Mouse (Mus musculus) limb, embryonic 13.5 days (tissue): ENCODE data around the gene Gmds. TPM values are rescaled to one million over a fixed set of nuclear protein-coding genes. Genes with fewer than 3 reads are reported as not detected.
A peak's percentile ranks its signal among the peaks of the same experiment; 100 is the strongest.

Experiments used
- ATAC-seq: fragments of 200-750 bp; cut with Nextera tagmentation; 2 replicates; pipeline ENCODE4 v1.8.0; 2017; ENCODE audit warnings: low read depth, moderate number of reproducible peaks, moderate TSS enrichment; ENCODE audit not compliant: low FRiP score
- H3K27ac ChIP-seq: fragments of 300-500 bp; sonication (generic); 2 replicates; pipeline ENCODE4 v1.5.1; 2015; ENCODE audit warnings: inconsistent platforms, mild to moderate bottlenecking, moderate library complexity
- H3K27me3 ChIP-seq: fragments of 300-500 bp; sonication (generic); 2 replicates; pipeline ENCODE4 v1.6.1; 2015; ENCODE audit warnings: mild to moderate bottlenecking, inconsistent platforms
- H3K36me3 ChIP-seq: fragments of 300-500 bp; sonication (generic); 2 replicates; pipeline ENCODE4 v1.6.1; 2015; ENCODE audit warnings: inconsistent platforms, mild to moderate bottlenecking, moderate library complexity
- H3K4me1 ChIP-seq: fragments of 300-500 bp; sonication (generic); 2 replicates; pipeline ENCODE4 v1.6.1; 2015; ENCODE audit warnings: inconsistent platforms
- H3K4me2 ChIP-seq: fragments of 300-500 bp; sonication (generic); replicated peaks from 2 replicates; pipeline ENCODE4 v1.6.1; 2015; ENCODE audit warnings: inconsistent platforms, mild to moderate bottlenecking, moderate library complexity
- H3K4me3 ChIP-seq: fragments of 300-500 bp; sonication (generic); 2 replicates; pipeline ENCODE4 v1.5.1; 2015; ENCODE audit warnings: moderate library complexity, mild to moderate bottlenecking, inconsistent platforms
- H3K9ac ChIP-seq: fragments of 300-500 bp; sonication (generic); 2 replicates; pipeline ENCODE4 v1.6.1; 2015; ENCODE audit warnings: mild to moderate bottlenecking, inconsistent platforms
- H3K9me3 ChIP-seq: fragments of 300-500 bp; sonication (generic); 2 replicates; pipeline ENCODE4 v1.6.1; 2016; ENCODE audit warnings: inconsistent platforms
- WGBS: fragments of 180-500 bp; shearing (Covaris S2); methylation state at CpG from one replicate; pipeline ENCODE4 v1.1.7; 2015; 5-methylcytosine and 5-hydroxymethylcytosine counted together
- polyA plus RNA-seq: library from polyadenylated mRNA; unstranded; fragments of >200 nt; fragmentation: Nextera tagmentation; extraction: Ambion mirVana; gene quantifications from 2 replicates; pipeline ENCODE4 v1.2.1, GENCODE M21; 2015

Gene Gmds
- polyA plus RNA-seq, 1 experiment from 2014 or later = 46.9 TPM

DNA sequence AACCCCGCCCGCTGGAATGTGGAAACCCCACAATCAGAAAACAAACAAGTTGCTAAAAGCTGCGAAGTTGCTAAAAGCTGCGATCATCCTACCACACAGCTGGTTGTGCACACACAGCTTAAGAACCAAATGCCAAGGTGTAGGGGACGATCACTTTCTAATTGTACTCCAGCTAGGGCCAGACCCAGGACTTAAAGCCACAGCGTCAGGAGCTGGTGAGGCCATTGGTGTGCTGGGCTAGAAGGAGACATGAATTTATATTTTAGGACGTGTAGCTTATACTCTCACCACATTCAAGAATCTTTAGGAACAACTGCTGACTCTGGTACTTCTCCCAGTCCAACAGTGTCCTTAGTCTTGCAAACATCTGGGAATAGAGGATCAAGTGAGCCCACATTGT lies 534.0 kb downstream of the Gmds start:
- H3K36me3 ChIP-seq = peaks cover 6% of the 10 kb centered on the region; the same call in 1 of the 2 replicates
- no peak for ATAC-seq
- peak overlapping the region; percentile 4; the same call in 1 of the 2 replicates for H3K4me3 ChIP-seq
- 0 out of 2 replicates have a peak overlapping the region, but pooled peaks have one; percentile 14 for H3K9ac ChIP-seq
- no peaks in the 10 kb centered on the region for H3K9me3 ChIP-seq
- H3K4me2 ChIP-seq = peak overlapping the region; percentile 82
- 0 out of 2 replicates have a peak overlapping the region, but pooled peaks have one; percentile 28 for H3K27ac ChIP-seq
- WGBS = 3% methylated on average over 7 of the region's 7 CpGs
- peaks cover 87% of the 10 kb centered on the region for H3K27me3 ChIP-seq
- H3K4me1 ChIP-seq = peaks cover 54% of the 10 kb centered on the region

DNA sequence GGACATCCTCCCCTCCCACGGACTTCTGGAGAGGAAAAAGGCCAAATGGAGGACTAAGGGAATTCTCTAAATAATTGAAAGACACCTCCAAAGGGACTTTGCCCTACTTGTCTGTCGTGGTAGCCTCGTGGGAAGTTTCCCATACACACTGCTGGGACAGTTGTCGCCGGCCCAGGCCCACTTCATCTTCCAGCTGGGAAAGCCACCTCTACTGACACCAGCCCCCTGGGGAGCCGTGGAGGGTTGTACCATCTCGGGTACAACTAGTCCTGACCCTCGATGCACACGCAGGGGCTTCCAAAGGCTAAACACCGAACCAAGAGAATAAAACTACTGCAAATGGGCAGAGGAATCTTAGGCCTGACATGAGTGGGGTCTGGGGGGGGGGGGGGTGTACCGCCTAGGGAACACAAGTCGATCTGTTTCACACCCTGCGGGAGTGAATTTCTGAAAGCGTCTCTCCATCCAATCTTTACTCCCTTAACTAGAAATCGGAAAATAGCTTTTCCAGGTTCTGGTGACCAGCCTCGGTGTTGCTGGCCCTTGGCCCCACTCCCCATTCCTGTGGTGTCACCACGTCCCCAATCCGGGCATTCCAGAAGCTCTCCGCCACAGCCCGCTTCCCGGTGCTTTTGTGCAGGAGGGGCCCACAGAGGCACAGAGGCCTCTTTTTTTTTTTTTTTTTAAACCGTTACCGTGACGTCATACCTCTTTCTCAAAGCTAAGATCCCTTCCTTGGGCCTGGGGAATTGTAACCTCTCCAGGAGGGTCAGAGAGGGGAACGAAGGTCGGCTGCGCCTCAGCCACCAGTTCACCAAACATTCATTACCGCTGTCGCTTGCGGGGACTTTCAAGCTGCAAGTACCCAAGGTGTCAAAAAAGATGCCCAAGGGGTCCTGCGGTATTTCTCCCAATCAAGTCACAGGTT lies 535.1 kb downstream of the Gmds start:
- ATAC-seq = no peak
- peak overlapping the region; percentile 24; the same call in 1 of the 2 replicates for H3K4me3 ChIP-seq
- H3K27me3 ChIP-seq = peaks cover 96% of the 10 kb centered on the region
- H3K4me1 ChIP-seq = peaks cover 57% of the 10 kb centered on the region
- H3K9ac ChIP-seq = peak overlapping the region; percentile 19; the same call in 1 of the 2 replicates
- peaks cover 4% of the 10 kb centered on the region; the same call in 1 of the 2 replicates for H3K36me3 ChIP-seq
- H3K27ac ChIP-seq = no peak overlapping the region
- WGBS = 2% methylated on average over 30 of the region's 31 CpGs
- H3K9me3 ChIP-seq = no peaks in the 10 kb centered on the region
- peak overlapping the region; percentile 82 for H3K4me2 ChIP-seq

DNA sequence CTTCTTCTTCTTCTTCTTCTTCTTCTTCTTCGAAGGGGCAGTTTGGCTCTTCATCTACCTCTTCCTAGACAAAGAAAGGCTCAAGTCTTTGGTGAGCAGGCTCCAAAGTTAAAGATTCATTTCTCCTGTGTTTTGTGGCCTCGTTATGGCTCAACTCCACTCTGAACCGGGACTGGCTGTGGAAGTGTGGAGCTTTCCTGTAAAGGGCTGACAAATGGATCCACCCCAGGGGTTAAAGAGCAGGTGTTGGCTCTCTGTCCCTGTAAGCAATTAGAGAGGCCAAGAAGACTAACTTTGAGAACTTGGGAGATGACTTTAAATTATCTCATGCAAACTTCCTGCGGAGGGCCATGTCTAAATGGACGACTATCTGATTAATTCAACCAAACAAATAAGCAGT lies 536.1 kb downstream of the Gmds start:
- Histone ChIP-seq H3K9ac (no peak overlapping the region), H3K4me1 (peaks cover 64% of the 10 kb centered on the region), H3K4me2 (no peak overlapping the region), H3K36me3 (no peaks in the 10 kb centered on the region), H3K27ac (no peak overlapping the region), H3K9me3 (no peaks in the 10 kb centered on the region), H3K4me3 (no peak overlapping the region), H3K27me3 (peaks cover 96% of the 10 kb centered on the region)
- WGBS = 17% methylated on average over 5 of the region's 5 CpGs
- ATAC-seq = no peak

DNA sequence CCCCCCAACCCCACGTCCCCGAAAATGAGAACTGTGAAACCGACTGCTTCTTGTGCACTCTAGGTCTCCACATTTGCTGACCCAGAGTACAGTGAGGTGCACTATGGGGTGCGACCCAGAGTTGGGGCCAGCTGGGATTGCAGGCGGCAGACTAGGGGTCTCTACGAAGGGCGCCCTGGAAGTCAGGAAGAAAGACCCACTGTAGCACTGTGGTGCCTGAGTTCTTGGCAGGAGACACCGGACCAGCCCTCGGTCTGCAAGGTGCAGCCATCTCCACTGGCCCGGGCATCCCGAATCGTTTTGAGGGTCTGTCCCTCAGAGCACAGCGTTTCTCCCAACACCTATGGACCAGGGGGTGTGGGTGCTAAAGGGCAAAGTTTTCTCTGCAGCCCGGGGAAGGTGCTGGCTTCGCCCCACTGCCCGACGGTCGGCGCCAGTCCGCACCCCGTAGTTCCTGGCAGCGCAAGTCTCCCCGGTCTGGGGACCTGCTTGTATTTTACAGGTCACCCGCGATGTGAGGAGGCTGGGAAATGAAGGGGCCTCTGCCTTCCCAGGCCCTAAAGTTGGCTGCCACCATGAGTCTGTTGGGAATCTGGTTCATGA lies 536.7 kb downstream of the Gmds start:
- Histone ChIP-seq H3K27ac (peak overlapping the region; percentile 58; the same call in 1 of the 2 replicates), H3K9me3 (no peaks in the 10 kb centered on the region), H3K27me3 (peaks cover 93% of the 10 kb centered on the region), H3K4me2 (peak overlapping the region; percentile 66), H3K9ac (peak overlapping the region; percentile 50), H3K36me3 (no peaks in the 10 kb centered on the region), H3K4me1 (peaks cover 66% of the 10 kb centered on the region), H3K4me3 (peak overlapping the region; percentile 39)
- WGBS = 4% methylated on average over 25 of the region's 25 CpGs
- ATAC-seq = 0 out of 2 replicates have a peak, but pooled peaks have one; percentile 7

DNA sequence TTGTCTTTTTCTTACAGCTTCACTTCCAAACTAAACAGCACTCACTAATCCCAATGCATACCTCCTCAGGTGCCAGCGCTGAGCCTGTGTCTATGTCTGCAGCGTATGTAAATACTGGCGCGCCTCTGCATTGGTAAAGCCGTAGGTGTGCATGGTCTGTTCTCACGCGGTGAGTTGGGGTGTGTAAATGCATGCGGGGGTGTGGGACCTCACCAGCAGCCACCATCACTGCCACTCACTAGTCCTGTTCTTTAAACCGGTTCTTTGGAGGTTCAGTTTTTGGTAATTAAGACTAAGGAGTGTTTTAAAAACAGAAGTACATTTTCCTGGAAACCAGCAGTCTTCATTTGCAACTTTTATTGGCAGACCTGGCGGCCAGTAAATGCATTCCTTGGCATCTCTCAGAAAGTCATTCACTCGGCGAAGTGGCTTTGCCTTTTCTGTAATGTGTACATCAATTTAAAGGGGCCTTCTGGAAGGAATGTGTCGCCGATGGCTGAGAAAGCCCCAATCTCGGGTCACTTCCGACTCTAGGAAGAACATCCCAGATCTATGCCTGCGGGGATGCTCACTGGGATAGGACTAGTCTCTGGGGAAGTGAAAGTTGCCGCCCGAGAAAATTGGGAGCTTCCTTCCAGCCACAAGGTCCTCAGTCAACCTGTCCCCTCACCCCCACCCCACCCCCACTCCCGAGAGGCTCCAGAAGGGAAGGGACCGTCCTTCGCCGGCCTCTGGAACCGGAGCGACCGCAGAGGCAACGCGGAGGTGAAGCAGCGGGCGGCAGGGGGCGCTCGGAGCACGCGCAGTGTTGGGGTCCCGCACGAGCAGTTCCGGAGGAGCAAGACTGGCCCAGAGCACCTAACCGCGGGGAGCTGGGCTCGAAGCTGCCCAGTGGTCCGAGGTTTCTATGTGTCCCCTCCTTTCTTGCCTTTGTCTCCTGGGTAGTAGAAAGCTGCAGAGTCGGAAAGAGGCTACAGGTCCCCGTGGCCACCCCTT lies 537.7 kb downstream of the Gmds start:
- under 1% methylated on average over 43 of the region's 43 CpGs for WGBS
- Histone ChIP-seq H3K4me2 (peak overlapping the region; percentile 66), H3K27me3 (peaks cover 94% of the 10 kb centered on the region), H3K9ac (peak overlapping the region; percentile 50), H3K27ac (peak overlapping the region; percentile 58; the same call in 1 of the 2 replicates), H3K4me1 (peaks cover 64% of the 10 kb centered on the region), H3K36me3 (no peaks in the 10 kb centered on the region), H3K4me3 (peak overlapping the region; percentile 39), H3K9me3 (no peaks in the 10 kb centered on the region)
- ATAC-seq = peak; percentile 77

DNA sequence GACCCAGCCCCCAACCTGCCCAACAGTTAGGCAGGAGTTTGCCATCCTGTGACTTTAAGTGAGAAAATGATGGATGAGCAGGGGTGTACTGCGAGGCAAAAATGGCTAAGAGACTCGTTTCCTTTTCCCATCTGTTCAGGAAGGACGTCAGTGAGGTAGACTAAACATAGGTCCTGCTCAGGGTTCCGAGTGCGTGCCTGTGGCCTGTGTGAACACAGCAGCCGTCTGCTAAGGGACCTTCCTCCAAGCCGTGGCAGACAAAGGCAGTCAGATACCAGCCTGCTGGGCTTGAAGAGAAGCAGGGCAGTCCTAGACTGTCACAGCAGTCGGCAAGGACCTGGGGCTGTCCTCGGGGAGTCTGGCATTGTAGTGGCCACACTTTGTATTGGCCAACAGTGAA lies 540.5 kb downstream of the Gmds start:
- Histone ChIP-seq H3K9me3 (no peaks in the 10 kb centered on the region), H3K4me1 (peaks cover 51% of the 10 kb centered on the region), H3K4me2 (no peak overlapping the region), H3K27me3 (peaks cover 87% of the 10 kb centered on the region), H3K9ac (0 out of 2 replicates have a peak overlapping the region, but pooled peaks have one; percentile 6), H3K4me3 (no peak overlapping the region), H3K36me3 (no peaks in the 10 kb centered on the region), H3K27ac (no peak overlapping the region)
- no peak for ATAC-seq
- 21% methylated on average over 9 of the region's 9 CpGs for WGBS

DNA sequence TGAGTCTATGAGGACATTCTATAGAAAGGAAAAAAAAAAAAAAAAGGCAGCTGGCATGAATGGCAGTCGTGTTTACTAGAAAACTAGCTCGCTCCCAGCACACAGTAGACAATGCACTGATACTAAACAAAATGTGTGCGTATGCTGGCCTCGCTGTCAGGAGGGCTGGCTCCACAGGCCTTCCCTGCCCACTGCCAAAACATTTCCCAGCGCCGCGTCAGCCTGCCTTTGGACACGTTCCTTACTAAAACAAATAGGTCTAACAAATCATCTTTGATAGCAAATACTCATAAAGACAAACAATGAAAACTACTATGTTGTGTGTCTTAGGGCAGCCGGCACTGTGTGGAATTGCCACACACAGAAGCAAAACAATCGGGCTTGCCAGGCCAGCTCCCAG lies 541.2 kb downstream of the Gmds start:
- 55% methylated on average over 10 of the region's 10 CpGs for WGBS
- no peaks in the 10 kb centered on the region for H3K9me3 ChIP-seq
- no peak overlapping the region for H3K4me3 ChIP-seq
- peaks cover 82% of the 10 kb centered on the region for H3K27me3 ChIP-seq
- no peak overlapping the region for H3K27ac ChIP-seq
- H3K4me2 ChIP-seq = no peak overlapping the region
- no peak overlapping the region for H3K9ac ChIP-seq
- ATAC-seq = no peak
- H3K36me3 ChIP-seq = no peaks in the 10 kb centered on the region
- H3K4me1 ChIP-seq = peaks cover 54% of the 10 kb centered on the region

DNA sequence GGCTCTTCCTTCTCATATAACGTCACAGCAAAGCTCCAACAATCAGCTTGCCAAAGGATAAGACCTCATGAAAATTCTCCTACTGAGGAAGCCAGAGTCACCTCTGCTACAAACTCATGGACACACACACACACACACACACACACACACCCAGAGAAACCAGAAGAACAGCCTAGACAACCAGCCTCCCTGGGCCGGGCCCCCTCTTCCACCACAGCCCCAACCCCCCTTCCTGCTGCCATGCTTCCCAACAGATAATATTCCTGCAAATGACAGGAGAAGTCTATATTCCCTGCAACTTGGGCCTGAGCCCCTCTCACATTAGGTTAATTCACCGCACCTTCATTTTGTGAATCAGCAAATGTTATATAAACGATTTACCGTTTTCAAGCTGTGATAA lies 545.4 kb downstream of the Gmds start:
- peaks cover 23% of the 10 kb centered on the region for H3K4me1 ChIP-seq
- H3K27me3 ChIP-seq = peaks cover 48% of the 10 kb centered on the region
- WGBS = 25% methylated on average over 5 of the region's 5 CpGs
- H3K27ac ChIP-seq = no peak overlapping the region
- H3K4me3 ChIP-seq = peak overlapping the region; percentile 17; the same call in 1 of the 2 replicates
- ATAC-seq = no peak
- H3K36me3 ChIP-seq = no peaks in the 10 kb centered on the region
- H3K9ac ChIP-seq = no peak overlapping the region
- no peaks in the 10 kb centered on the region for H3K9me3 ChIP-seq
- H3K4me2 ChIP-seq = peak overlapping the region; percentile 45

DNA sequence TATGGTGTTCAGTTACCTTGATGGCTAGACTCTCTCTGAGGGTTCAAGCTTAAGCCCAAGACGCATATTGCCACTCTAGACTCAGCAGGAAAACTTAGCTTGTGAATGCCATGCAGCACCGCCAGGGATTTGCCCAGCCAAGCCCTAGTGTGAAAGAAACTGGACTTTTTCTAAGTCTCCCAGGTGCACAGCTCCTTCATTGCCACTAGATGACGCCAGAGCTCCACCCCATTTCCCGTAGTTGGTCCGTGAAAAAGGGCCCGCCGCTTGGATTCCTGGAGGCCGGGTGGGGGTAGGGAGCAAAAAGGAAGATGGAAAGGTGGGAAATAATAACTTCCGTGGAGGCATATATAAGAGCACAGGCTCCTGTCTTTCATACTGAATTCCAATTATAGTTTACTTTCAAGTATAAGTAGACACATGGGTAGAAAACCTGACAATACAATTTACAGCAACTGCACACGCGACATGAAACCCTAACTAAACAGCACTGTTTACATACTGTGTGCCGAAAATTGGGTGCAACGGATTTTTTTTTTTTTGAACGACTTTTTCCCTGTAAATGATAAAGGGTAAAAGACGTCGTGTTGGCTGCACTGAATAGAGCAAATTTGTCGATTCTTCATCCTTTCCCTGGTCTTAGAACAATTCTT lies 545.9 kb downstream of the Gmds start:
- H3K4me3 ChIP-seq = peak overlapping the region; percentile 17
- H3K9ac ChIP-seq = no peak overlapping the region
- peak overlapping the region; percentile 45 for H3K4me2 ChIP-seq
- H3K4me1 ChIP-seq = peaks cover 17% of the 10 kb centered on the region; the same call in 1 of the 2 replicates
- H3K27me3 ChIP-seq = peaks cover 42% of the 10 kb centered on the region
- H3K36me3 ChIP-seq = no peaks in the 10 kb centered on the region
- 17% methylated on average over 17 of the region's 17 CpGs for WGBS
- ATAC-seq = 0 out of 2 replicates have a peak, but pooled peaks have one; percentile 36
- no peaks in the 10 kb centered on the region for H3K9me3 ChIP-seq
- H3K27ac ChIP-seq = no peak overlapping the region

DNA sequence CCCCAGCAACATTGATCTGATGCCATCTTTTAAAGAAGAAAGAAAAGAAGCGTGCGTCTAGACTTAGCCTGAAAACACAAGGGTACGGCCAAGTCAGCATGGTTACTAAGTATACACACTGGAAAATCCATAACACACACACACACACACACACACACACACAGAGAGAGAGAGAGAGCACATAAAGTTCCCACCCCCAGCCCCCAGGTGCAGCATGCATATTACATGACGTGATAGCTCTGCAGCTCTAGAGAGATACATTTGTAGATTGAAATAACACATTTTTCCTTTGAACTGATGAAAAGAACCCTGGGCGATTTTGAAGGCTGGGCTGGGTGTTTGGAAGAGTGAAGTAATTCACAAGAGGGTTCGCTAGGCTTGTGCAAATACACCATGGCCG lies 553.8 kb downstream of the Gmds start:
- 59% methylated on average over 7 of the region's 7 CpGs for WGBS
- no peaks in the 10 kb centered on the region for H3K9me3 ChIP-seq
- H3K4me3 ChIP-seq = no peak overlapping the region
- H3K36me3 ChIP-seq = no peaks in the 10 kb centered on the region
- H3K9ac ChIP-seq = no peak overlapping the region
- H3K4me2 ChIP-seq = peak overlapping the region; percentile 16; the same call in 1 of the 2 replicates
- H3K27me3 ChIP-seq = 0 out of 2 replicates have a peak, but pooled peaks cover 6% of the 10 kb centered on the region
- peak overlapping the region; percentile 52; the same call in 1 of the 2 replicates for H3K27ac ChIP-seq
- peak; percentile 59 for ATAC-seq
- peaks cover 9% of the 10 kb centered on the region for H3K4me1 ChIP-seq

DNA sequence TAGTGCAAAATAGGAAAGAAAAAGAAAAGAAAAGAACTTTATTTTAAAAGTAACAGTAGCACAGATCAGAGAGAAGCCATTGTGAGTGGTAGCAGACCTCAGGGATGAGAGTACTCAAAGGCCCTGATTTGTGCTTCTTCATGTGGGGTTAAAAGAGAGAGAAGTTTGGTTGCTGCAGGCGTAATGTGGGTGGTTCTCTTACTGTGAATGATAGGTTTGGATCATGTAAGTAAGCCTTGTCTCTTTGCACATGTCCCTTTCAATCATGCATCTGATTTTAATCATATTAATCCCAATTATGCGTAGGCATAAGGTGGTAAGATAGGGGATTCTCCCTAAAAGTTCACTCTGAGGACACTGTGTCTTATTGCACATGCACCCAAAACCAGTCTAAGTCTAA lies 556.5 kb downstream of the Gmds start:
- H3K27me3 ChIP-seq = 0 out of 2 replicates have a peak, but pooled peaks cover 2% of the 10 kb centered on the region
- H3K9me3 ChIP-seq = no peaks in the 10 kb centered on the region
- H3K36me3 ChIP-seq = no peaks in the 10 kb centered on the region
- H3K4me1 ChIP-seq = peaks cover 9% of the 10 kb centered on the region
- no peak for ATAC-seq
- no peak overlapping the region for H3K9ac ChIP-seq
- H3K4me2 ChIP-seq = no peak overlapping the region
- WGBS = 86% methylated on average over 2 of the region's 2 CpGs
- H3K4me3 ChIP-seq = no peak overlapping the region
- H3K27ac ChIP-seq = no peak overlapping the region
